Mouse (Mus musculus) bone marrow macrophage, adult 2 months (primary cell): ENCODE measurements around the gene Bzw1. TPM values are rescaled to one million over a fixed set of nuclear protein-coding genes. Genes with fewer than 3 reads are reported as not detected.

Source experiments
- H3K27ac ChIP-seq: 2 replicates; pipeline ENCODE4 v1.5.1; 2012; ENCODE audit warnings: low read depth, low read length; ENCODE audit not compliant: insufficient read depth
- H3K4me1 ChIP-seq: 2 replicates; pipeline ENCODE4 v1.6.1; 2012; ENCODE audit warnings: low read length; ENCODE audit not compliant: control insufficient read depth, insufficient read depth
- H3K4me3 ChIP-seq: 2 replicates; pipeline ENCODE4 v1.5.1; 2012; ENCODE audit warnings: mild to moderate bottlenecking, low read length, moderate library complexity; ENCODE audit not compliant: insufficient read depth
- CTCF ChIP-seq: IDR thresholded peaks from 2 replicates; pipeline ENCODE4 v1.5.1; 2012; ENCODE audit warnings: low read depth, mild to moderate bottlenecking, low read length, moderate library complexity
- POLR2A ChIP-seq: IDR thresholded peaks from 2 replicates; pipeline ENCODE4 v1.6.1; 2012; ENCODE audit warnings: mild to moderate bottlenecking, low read depth, low read length, borderline replicate concordance
- polyA plus RNA-seq: library from polyadenylated mRNA; stranded (reverse); fragments of >200 nt; gene quantifications from 2 replicates; pipeline ENCODE4 v1.2.4, GENCODE M21; 2012; ENCODE audit not compliant: missing spikeins, insufficient read depth, insufficient read length

Bzw1 gene
- polyA plus RNA-seq, 1 experiment, result 126 TPM

DNA sequence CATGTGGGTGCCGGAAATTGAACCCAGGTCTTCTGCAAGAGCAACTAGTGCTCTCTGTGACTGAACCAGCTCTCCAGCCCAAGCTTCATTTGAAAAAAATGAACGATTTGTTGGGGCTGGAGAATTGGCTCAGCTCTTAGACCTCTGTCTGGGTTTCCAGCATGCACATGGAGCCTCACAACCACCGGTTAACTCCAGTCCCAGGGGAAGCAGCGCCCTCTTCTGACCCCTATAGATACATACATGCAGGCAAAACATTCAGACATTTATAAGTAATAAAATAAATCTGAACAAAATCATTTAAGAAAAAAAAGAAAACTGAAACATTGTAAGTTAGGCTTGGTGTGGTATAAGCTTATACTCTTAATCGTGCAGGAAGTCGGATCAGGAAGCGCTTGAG is 55.7 kb downstream of the Bzw1 start:
- TF ChIP-seq POLR2A, result no peak
- peak; percentile 25; the same call in 1 of the 2 replicates for TF ChIP-seq CTCF
- Histone ChIP-seq H3K4me3 (no peak overlapping the region), H3K27ac (no peak overlapping the region), H3K4me1 (peaks cover 28% of the 10 kb centered on the region)

- Histone ChIP-seq H3K4me3 (no peak overlapping the region), H3K4me1 (peaks cover 14% of the 10 kb centered on the region), H3K27ac (no peak overlapping the region)
- TF ChIP-seq CTCF (no peak), POLR2A (no peak)
Observed at GRCm38 (mm10) chr1:58454316-58454715, 61.6 kb downstream of the Bzw1 start.

Other genes with a start within 250 kb of the Bzw1 start
- not detected in 2 replicates for gene Aox4, start 182.5 kb upstream of the Bzw1 start, polyA plus RNA-seq
- gene Aox2, start 114.6 kb upstream of the Bzw1 start, polyA plus RNA-seq, result 0.23 TPM in 1 of 2 replicates, not detected in the other
- gene Clk1, start 31.2 kb downstream of the Bzw1 start, polyA plus RNA-seq, result 270 and 287 TPM in 2 replicates
- 10.3 and 13.7 TPM in 2 replicates for gene Nif3l1, start 52.3 kb downstream of the Bzw1 start, polyA plus RNA-seq
- gene Ppil3, start 52.6 kb downstream of the Bzw1 start, polyA plus RNA-seq, result 23.8 and 33.3 TPM in 2 replicates
- 12.2 and 14.3 TPM in 2 replicates for gene Orc2, start 112.2 kb downstream of the Bzw1 start, polyA plus RNA-seq
- 5.9 and 9.1 TPM in 2 replicates for gene Fam126b, start 193.4 kb downstream of the Bzw1 start, polyA plus RNA-seq
- gene Ndufb3, start 193.5 kb downstream of the Bzw1 start, polyA plus RNA-seq, result 94.5 and 121 TPM in 2 replicates